Mouse (Mus musculus) forebrain, embryonic 13.5 days (tissue): ENCODE measurements around the gene G3bp2. TPM values are rescaled to one million over a fixed set of nuclear protein-coding genes. Genes with fewer than 3 reads are reported as not detected.

Experiments
- ATAC-seq: fragments of 200-750 bp; cut with Nextera tagmentation; 2 replicates; pipeline ENCODE4 v1.8.0; 2017
- H3K27ac ChIP-seq: fragments of 300-500 bp; sonication (generic); 2 replicates; pipeline ENCODE4 v1.5.1; 2015; ENCODE audit warnings: inconsistent platforms, mild to moderate bottlenecking, moderate library complexity
- H3K27me3 ChIP-seq: fragments of 300-500 bp; sonication (generic); 2 replicates; pipeline ENCODE4 v1.6.1; 2015; ENCODE audit warnings: mild to moderate bottlenecking, inconsistent platforms
- H3K36me3 ChIP-seq: fragments of 300-500 bp; sonication (generic); 2 replicates; pipeline ENCODE4 v1.6.1; 2015; ENCODE audit warnings: mild to moderate bottlenecking, inconsistent platforms; ENCODE audit not compliant: poor library complexity, severe bottlenecking
- H3K4me1 ChIP-seq: fragments of 300-500 bp; sonication (generic); 2 replicates; pipeline ENCODE4 v1.6.1; 2015; ENCODE audit warnings: inconsistent platforms
- H3K4me2 ChIP-seq: fragments of 300-500 bp; sonication (generic); 2 replicates; pipeline ENCODE4 v1.6.1; 2015; ENCODE audit warnings: inconsistent platforms, mild to moderate bottlenecking, moderate library complexity
- H3K4me3 ChIP-seq: fragments of 300-500 bp; sonication (generic); 2 replicates; pipeline ENCODE4 v1.5.1; 2015; ENCODE audit warnings: mild to moderate bottlenecking, inconsistent platforms
- H3K9ac ChIP-seq: fragments of 300-500 bp; sonication (generic); 2 replicates; pipeline ENCODE4 v1.6.1; 2015; ENCODE audit warnings: mild to moderate bottlenecking, inconsistent platforms
- H3K9me3 ChIP-seq: fragments of 300-500 bp; sonication (generic); replicated peaks from 2 replicates; pipeline ENCODE4 v1.6.1; 2016; ENCODE audit warnings: inconsistent platforms
- WGBS: fragments of 180-500 bp; shearing (Covaris S2); methylation state at CpG from one replicate; pipeline ENCODE4 v1.1.7; 2015; 5-methylcytosine and 5-hydroxymethylcytosine counted together
- polyA plus RNA-seq: library from polyadenylated mRNA; unstranded; fragments of >200 nt; fragmentation: Nextera tagmentation; extraction: Ambion mirVana; gene quantifications from 2 replicates; pipeline ENCODE4 v1.2.1, GENCODE M21; 2015

The G3bp2 gene
- polyA plus RNA-seq, 1 experiment from 2014 or later: 337 TPM

GRCm38 (mm10) chr5:92096786-92097185 is 13.3 kb upstream of the G3bp2 start:
- no peak for ATAC-seq
- Histone ChIP-seq H3K36me3 (no peaks in the 10 kb centered on the region), H3K4me2 (no peak overlapping the region), H3K4me3 (no peak overlapping the region), H3K27me3 (no peaks in the 10 kb centered on the region), H3K9ac (no peak overlapping the region), H3K27ac (no peak overlapping the region), H3K4me1 (peaks cover 7% of the 10 kb centered on the region; the same call in 1 of the 2 replicates), H3K9me3 (no peaks in the 10 kb centered on the region)
- 92% methylated on average over 6 of the region's 6 CpGs for WGBS

GRCm38 (mm10) chr5:92094062-92094415 is 10.5 kb upstream of the G3bp2 start:
- Histone ChIP-seq H3K36me3 (no peaks in the 10 kb centered on the region), H3K4me3 (no peak overlapping the region), H3K27me3 (no peaks in the 10 kb centered on the region), H3K27ac (no peak overlapping the region), H3K9ac (no peak overlapping the region), H3K4me2 (no peak overlapping the region), H3K4me1 (peaks cover 7% of the 10 kb centered on the region; the same call in 1 of the 2 replicates), H3K9me3 (no peaks in the 10 kb centered on the region)
- no peak for ATAC-seq
- 92% methylated on average over 3 of the region's 3 CpGs for WGBS

- no peak overlapping the region for H3K4me3 ChIP-seq
- H3K4me2 ChIP-seq: no peak overlapping the region
- ATAC-seq: peak; percentile 21; the same call in 1 of the 2 replicates
- H3K4me1 ChIP-seq: peaks cover 7% of the 10 kb centered on the region; the same call in 1 of the 2 replicates
- H3K27ac ChIP-seq: no peak overlapping the region
- 52% methylated on average over 15 of the region's 15 CpGs for WGBS
- no peak overlapping the region for H3K9ac ChIP-seq
- no peaks in the 10 kb centered on the region for H3K27me3 ChIP-seq
- no peaks in the 10 kb centered on the region for H3K36me3 ChIP-seq
- no peaks in the 10 kb centered on the region for H3K9me3 ChIP-seq
Observed at GRCm38 (mm10) chr5:92093263-92094061, 9.9 kb upstream of the G3bp2 start.

- Histone ChIP-seq H3K4me2 (no peak overlapping the region), H3K4me3 (no peak overlapping the region), H3K4me1 (0 out of 2 replicates have a peak, but pooled peaks cover 4% of the 10 kb centered on the region), H3K9me3 (no peaks in the 10 kb centered on the region), H3K27me3 (no peaks in the 10 kb centered on the region), H3K9ac (no peak overlapping the region), H3K36me3 (no peaks in the 10 kb centered on the region), H3K27ac (no peak overlapping the region)
- ATAC-seq: no peak
- WGBS: 87% methylated on average over 4 of the region's 4 CpGs
Observed at GRCm38 (mm10) chr5:92087469-92087868, 4.0 kb upstream of the G3bp2 start.

GRCm38 (mm10) chr5:92085821-92086550 is 2.5 kb upstream of the G3bp2 start:
- H3K27me3 ChIP-seq: no peaks in the 10 kb centered on the region
- 82% methylated on average over 7 of the region's 7 CpGs for WGBS

GRCm38 (mm10) chr5:92085246-92085645 is 1.7 kb upstream of the G3bp2 start:
- no peaks in the 10 kb centered on the region for H3K9me3 ChIP-seq
- H3K4me2 ChIP-seq: no peak overlapping the region
- H3K36me3 ChIP-seq: no peaks in the 10 kb centered on the region
- ATAC-seq: no peak
- peaks cover 25% of the 10 kb centered on the region for H3K4me1 ChIP-seq
- no peak overlapping the region for H3K9ac ChIP-seq
- H3K4me3 ChIP-seq: no peak overlapping the region
- no peaks in the 10 kb centered on the region for H3K27me3 ChIP-seq
- no peak overlapping the region for H3K27ac ChIP-seq
- 68% methylated on average over 4 of the region's 4 CpGs for WGBS

More at GRCm38 (mm10) chr5:92085821-92086550, 2.5 kb upstream of the G3bp2 start:
- Histone ChIP-seq H3K4me2 (no peak overlapping the region), H3K9me3 (no peaks in the 10 kb centered on the region), H3K36me3 (no peaks in the 10 kb centered on the region), H3K9ac (no peak overlapping the region), H3K4me1 (peaks cover 18% of the 10 kb centered on the region), H3K4me3 (no peak overlapping the region), H3K27ac (no peak overlapping the region)
- no peak for ATAC-seq

GRCm38 (mm10) chr5:92082821-92083401 is 608 bp downstream of the G3bp2 start:
- H3K4me1 ChIP-seq: peaks cover 34% of the 10 kb centered on the region
- under 1% methylated on average over 46 of the region's 55 CpGs for WGBS
- H3K27me3 ChIP-seq: no peaks in the 10 kb centered on the region
- peak overlapping the region; percentile 99 for H3K27ac ChIP-seq
- peak overlapping the region; percentile 76 for H3K4me2 ChIP-seq
- ATAC-seq: peak; percentile 67; the same call in 1 of the 2 replicates
- H3K4me3 ChIP-seq: peak overlapping the region; percentile 97
- no peaks in the 10 kb centered on the region for H3K36me3 ChIP-seq
- peak overlapping the region; percentile 95 for H3K9ac ChIP-seq
- no peaks in the 10 kb centered on the region for H3K9me3 ChIP-seq

- peak overlapping the region; percentile 97 for H3K4me3 ChIP-seq
- no peaks in the 10 kb centered on the region for H3K9me3 ChIP-seq
- no peaks in the 10 kb centered on the region for H3K36me3 ChIP-seq
- H3K4me2 ChIP-seq: peak overlapping the region; percentile 76
- H3K27me3 ChIP-seq: no peaks in the 10 kb centered on the region
- H3K4me1 ChIP-seq: peaks cover 34% of the 10 kb centered on the region
- WGBS: 61% methylated on average over 3 of the region's 3 CpGs
- ATAC-seq: no peak
- H3K27ac ChIP-seq: no peak overlapping the region
- H3K9ac ChIP-seq: peak overlapping the region; percentile 95
Observed at GRCm38 (mm10) chr5:92081326-92081725, 2.2 kb downstream of the G3bp2 start.

- no peaks in the 10 kb centered on the region for H3K36me3 ChIP-seq
- H3K4me3 ChIP-seq: no peak overlapping the region
- no peaks in the 10 kb centered on the region for H3K27me3 ChIP-seq
- H3K4me2 ChIP-seq: peak overlapping the region; percentile 76; the same call in 1 of the 2 replicates
- no peak overlapping the region for H3K27ac ChIP-seq
- H3K4me1 ChIP-seq: peaks cover 34% of the 10 kb centered on the region
- H3K9me3 ChIP-seq: no peaks in the 10 kb centered on the region
- H3K9ac ChIP-seq: no peak overlapping the region; the same call in 1 of the 2 replicates
- 59% methylated on average over 1 of the region's 1 CpGs for WGBS
- no peak for ATAC-seq
Observed at GRCm38 (mm10) chr5:92080400-92080799, 3.1 kb downstream of the G3bp2 start.

- H3K4me3 ChIP-seq: no peak overlapping the region
- ATAC-seq: no peak
Observed at GRCm38 (mm10) chr5:92079304-92079703, 4.2 kb downstream of the G3bp2 start.

GRCm38 (mm10) chr5:92078751-92079150 is 4.8 kb downstream of the G3bp2 start:
- H3K27me3 ChIP-seq: no peaks in the 10 kb centered on the region
- H3K4me1 ChIP-seq: peaks cover 33% of the 10 kb centered on the region
- no peaks in the 10 kb centered on the region for H3K36me3 ChIP-seq
- no peak overlapping the region for H3K9ac ChIP-seq
- H3K4me2 ChIP-seq: no peak overlapping the region
- H3K9me3 ChIP-seq: no peaks in the 10 kb centered on the region
- no peak overlapping the region for H3K27ac ChIP-seq
- ATAC-seq: no peak
- H3K4me3 ChIP-seq: no peak overlapping the region

More at GRCm38 (mm10) chr5:92079304-92079703, 4.2 kb downstream of the G3bp2 start:
- Histone ChIP-seq H3K9me3 (no peaks in the 10 kb centered on the region), H3K27ac (no peak overlapping the region), H3K36me3 (no peaks in the 10 kb centered on the region), H3K27me3 (no peaks in the 10 kb centered on the region), H3K4me1 (peaks cover 32% of the 10 kb centered on the region), H3K4me2 (no peak overlapping the region), H3K9ac (no peak overlapping the region)
- 96% methylated on average over 1 of the region's 1 CpGs for WGBS

- Histone ChIP-seq H3K4me3 (no peak overlapping the region), H3K27ac (no peak overlapping the region), H3K9ac (no peak overlapping the region), H3K36me3 (peaks cover 3% of the 10 kb centered on the region; the same call in 1 of the 2 replicates), H3K4me2 (no peak overlapping the region), H3K4me1 (peaks cover 24% of the 10 kb centered on the region), H3K9me3 (no peaks in the 10 kb centered on the region), H3K27me3 (no peaks in the 10 kb centered on the region)
- WGBS: 88% methylated on average over 1 of the region's 1 CpGs
- ATAC-seq: no peak
Observed at GRCm38 (mm10) chr5:92076273-92076672, 7.2 kb downstream of the G3bp2 start.
